Mouse (Mus musculus) spleen, adult 18-20 months (tissue): ENCODE data around the gene Pygl.
"Not testable (repeated sequence)": the region's sequence is repeated elsewhere in the genome, so short reads cannot be mapped to it uniquely, and the experiment has no call there.

ENCODE experiments used
- DNase-seq, 2 experiments: peaks; one replicate each; pipeline ENCODE4 v3.0.0; 2022; ENCODE audit warnings: mixed read lengths in 2 of 2

The Pygl gene

GRCm38 (mm10) chr12:70226655-70227054 lies 4.6 kb downstream of the Pygl start:
- DNase-seq, result no peak

- DNase-seq, result no peak
Observed at GRCm38 (mm10) chr12:70223331-70223730, 8.0 kb downstream of the Pygl start.

GRCm38 (mm10) chr12:70221425-70221824 lies 9.9 kb downstream of the Pygl start:
- DNase-seq, result no peak

- DNase-seq, result no peak
Observed at GRCm38 (mm10) chr12:70218795-70219540, 12.3 kb downstream of the Pygl start.

GRCm38 (mm10) chr12:70216229-70216800 lies 15.0 kb downstream of the Pygl start:
- no peak for DNase-seq

GRCm38 (mm10) chr12:70214281-70214680 lies 17.0 kb downstream of the Pygl start:
- no peak for DNase-seq

- DNase-seq, result no peak
Observed at GRCm38 (mm10) chr12:70213601-70214000, 17.7 kb downstream of the Pygl start.

GRCm38 (mm10) chr12:70212501-70212900 lies 18.8 kb downstream of the Pygl start:
- no peak for DNase-seq

- DNase-seq, result no peak
Observed at GRCm38 (mm10) chr12:70208214-70208613, 23.1 kb downstream of the Pygl start.

- no peak for DNase-seq
Observed at GRCm38 (mm10) chr12:70204433-70204832, 26.9 kb downstream of the Pygl start.

GRCm38 (mm10) chr12:70201926-70202529 lies 29.3 kb downstream of the Pygl start:
- DNase-seq, result no peak

- DNase-seq, result no peak
Observed at GRCm38 (mm10) chr12:70196341-70196740, 34.9 kb downstream of the Pygl start.

GRCm38 (mm10) chr12:70195426-70195825 lies 35.9 kb downstream of the Pygl start:
- no peak for DNase-seq

- no peak for DNase-seq
Observed at GRCm38 (mm10) chr12:70192267-70192727, 39.0 kb downstream of the Pygl start.

GRCm38 (mm10) chr12:70184173-70184783 lies 47.0 kb downstream of the Pygl start:
- DNase-seq, result no peak

- DNase-seq, result not testable (repeated sequence)
Observed at GRCm38 (mm10) chr12:70183507-70183906, 47.8 kb downstream of the Pygl start.

- no peak for DNase-seq
Observed at GRCm38 (mm10) chr12:70169969-70170368, 61.3 kb downstream of the Pygl start.

- DNase-seq, result no peak
Observed at GRCm38 (mm10) chr12:70167950-70168349, 63.3 kb downstream of the Pygl start.

- DNase-seq, result no peak
Observed at GRCm38 (mm10) chr12:70164741-70165140, 66.5 kb downstream of the Pygl start.

GRCm38 (mm10) chr12:70161057-70161456 lies 70.2 kb downstream of the Pygl start:
- DNase-seq, result no peak

GRCm38 (mm10) chr12:70157292-70158066 lies 73.8 kb downstream of the Pygl start:
- no peak for DNase-seq

GRCm38 (mm10) chr12:70156222-70156621 lies 75.1 kb downstream of the Pygl start:
- DNase-seq, result no peak

GRCm38 (mm10) chr12:70153842-70154241 lies 77.4 kb downstream of the Pygl start, which contains the start of gene Abhd12b:
Gene Abhd12b (plus strand): TSS chr12:70154142.
- DNase-seq, result no peak
